Mouse (Mus musculus) CH12.LX (cell line): Measurements from ENCODE around the gene Efemp2. TPM values are rescaled to one million over a fixed set of nuclear protein-coding genes. Genes with fewer than 3 reads are reported as not detected.
A peak's percentile ranks its signal among the peaks of the same experiment; 100 is the strongest.

Experiments
- DNase-seq: peaks from one replicate; pipeline ENCODE4 v3.0.0-alpha.2; 2013; ENCODE audit errors: extremely low read depth
- H3K27ac ChIP-seq: 2 replicates; pipeline ENCODE4 v1.5.1; 2012; ENCODE audit warnings: low read depth, mild to moderate bottlenecking, control low read depth, moderate library complexity; ENCODE audit not compliant: insufficient read depth
- H3K27me3 ChIP-seq: replicated peaks from 2 replicates; pipeline ENCODE3; 2012; ENCODE audit warnings: inconsistent platforms
- H3K36me3 ChIP-seq, 2 experiments: replicated peaks in 1 of 2; 2 replicates each; pipeline versions ENCODE3 to v1.6.1; 2012; ENCODE audit warnings: inconsistent platforms in 1 of 2, low read length in 1 of 2, mild to moderate bottlenecking in 1 of 2, mixed read lengths in 1 of 2, moderate library complexity in 1 of 2; ENCODE audit not compliant: control insufficient read depth in 1 of 2, insufficient read depth in 1 of 2
- H3K4me1 ChIP-seq, 2 experiments: 2 replicates each; pipeline ENCODE4 v1.6.1; 2012; ENCODE audit warnings: inconsistent platforms in 1 of 2, moderate library complexity in 1 of 2; ENCODE audit not compliant: insufficient read depth in 2 of 2, control insufficient read depth in 1 of 2
- H3K4me2 ChIP-seq: 2 replicates; pipeline ENCODE4 v1.6.1; 2012; ENCODE audit warnings: low read depth, mild to moderate bottlenecking, control low read depth; ENCODE audit not compliant: poor library complexity, insufficient read depth, severe bottlenecking
- H3K4me3 ChIP-seq, 3 experiments: fragments of 150-350 bp in 1 of 3; sonication (generic) in 1 of 3; replicated peaks in 1 of 3; 2 replicates each; pipeline versions ENCODE3 to v1.5.1; 2011 to 2012; ENCODE audit warnings: low read depth in 2 of 3, low read length in 2 of 3, mild to moderate bottlenecking in 2 of 3, moderate library complexity in 2 of 3, control low read depth in 1 of 3, improper control_type of control experiment in 1 of 3, inconsistent platforms in 1 of 3, mixed read lengths in 1 of 3; ENCODE audit not compliant: poor library complexity in 1 of 3
- H3K79me2 ChIP-seq: replicated peaks from 2 replicates; pipeline ENCODE4 v1.6.1; 2012; ENCODE audit warnings: mild to moderate bottlenecking, moderate library complexity; ENCODE audit not compliant: control insufficient read depth, poor library complexity, insufficient read depth, severe bottlenecking; ENCODE audit errors: extremely low read depth
- H3K9ac ChIP-seq: 2 replicates; pipeline ENCODE4 v1.6.1; 2012; ENCODE audit warnings: low read depth, mild to moderate bottlenecking, control low read depth, moderate library complexity; ENCODE audit not compliant: insufficient read depth
- H3K9me3 ChIP-seq: replicated peaks from 2 replicates; pipeline ENCODE3; 2012; ENCODE audit warnings: low read length, inconsistent platforms, mixed read lengths
- CHD1 ChIP-seq: IDR thresholded peaks from 2 replicates; pipeline ENCODE4 v1.6.1; 2012; ENCODE audit warnings: low read depth, low read length, improper control_type of control experiment, inconsistent platforms
- CHD2 ChIP-seq: IDR thresholded peaks from 2 replicates; pipeline ENCODE4 v1.6.1; 2011; ENCODE audit warnings: low read length, improper control_type of control experiment
- EP300 ChIP-seq: IDR thresholded peaks from 2 replicates; pipeline ENCODE4 v1.6.1; 2011; ENCODE audit warnings: low read length, improper control_type of control experiment
- ETS1 ChIP-seq: conservative IDR thresholded peaks from 2 replicates; pipeline ENCODE4 v1.6.1; 2012; ENCODE audit warnings: low read depth, mild to moderate bottlenecking, inconsistent platforms, low read length, improper control_type of control experiment, moderate library complexity
- GABPA ChIP-seq: IDR thresholded peaks from 2 replicates; pipeline ENCODE4 v1.6.1; 2012; ENCODE audit warnings: low read depth, low read length, improper control_type of control experiment, inconsistent platforms; ENCODE audit not compliant: insufficient replicate concordance
- HCFC1 ChIP-seq: IDR thresholded peaks from 2 replicates; pipeline ENCODE4 v1.6.1; 2012; ENCODE audit warnings: low read depth, mild to moderate bottlenecking, inconsistent platforms, low read length, improper control_type of control experiment
- JUND ChIP-seq: conservative IDR thresholded peaks from 2 replicates; pipeline ENCODE4 v1.6.1; 2011; ENCODE audit warnings: low read depth, low read length, improper control_type of control experiment
- MAFK ChIP-seq: IDR thresholded peaks from 2 replicates; pipeline ENCODE4 v1.6.1; 2011; ENCODE audit warnings: low read length, improper control_type of control experiment; ENCODE audit not compliant: insufficient replicate concordance
- MEF2A ChIP-seq: IDR thresholded peaks from 2 replicates; pipeline ENCODE4 v1.6.1; 2014; ENCODE audit warnings: low read depth, mild to moderate bottlenecking, inconsistent platforms, low read length, improper control_type of control experiment, borderline replicate concordance
- MXI1 ChIP-seq: IDR thresholded peaks from 2 replicates; pipeline ENCODE4 v1.6.1; 2011; ENCODE audit warnings: mild to moderate bottlenecking, low read depth, low read length, improper control_type of control experiment
- MYC ChIP-seq: IDR thresholded peaks from 2 replicates; pipeline ENCODE4 v1.6.1; 2011; ENCODE audit warnings: low read depth, mild to moderate bottlenecking, improper control_type of control experiment, low read length
- NRF1 ChIP-seq: IDR thresholded peaks from 2 replicates; pipeline ENCODE4 v1.6.1; 2014; ENCODE audit warnings: low read depth, mild to moderate bottlenecking, inconsistent platforms, low read length, improper control_type of control experiment, moderate library complexity
- PAX5 ChIP-seq: IDR thresholded peaks from 2 replicates; pipeline ENCODE4 v1.6.1; 2012; ENCODE audit warnings: low read length, inconsistent platforms, mixed read lengths
- RCOR1 ChIP-seq: conservative IDR thresholded peaks from 2 replicates; pipeline ENCODE4 v1.6.1; 2012; ENCODE audit warnings: low read depth, mild to moderate bottlenecking, inconsistent platforms, low read length, improper control_type of control experiment
- SIN3A ChIP-seq: IDR thresholded peaks from 2 replicates; pipeline ENCODE4 v1.6.1; 2012; ENCODE audit warnings: low read length, improper control_type of control experiment, inconsistent platforms
- TCF12 ChIP-seq: IDR thresholded peaks from 2 replicates; pipeline ENCODE4 v1.6.1; 2014; ENCODE audit warnings: low read depth, mild to moderate bottlenecking, inconsistent platforms, low read length, improper control_type of control experiment
- ZC3H11A ChIP-seq: IDR thresholded peaks from 2 replicates; pipeline ENCODE4 v1.6.1; 2012; ENCODE audit warnings: low read depth, mild to moderate bottlenecking, inconsistent platforms, low read length, improper control_type of control experiment
- ZKSCAN1 ChIP-seq: IDR thresholded peaks from 2 replicates; pipeline ENCODE4 v1.6.1; 2012; ENCODE audit warnings: low read depth, inconsistent platforms, low read length, improper control_type of control experiment, borderline replicate concordance
- ZNF384 ChIP-seq: IDR thresholded peaks from 2 replicates; pipeline ENCODE4 v1.6.1; 2012; ENCODE audit warnings: low read depth, low read length, improper control_type of control experiment, inconsistent platforms
- dilution Hi-C: fragments of 300-500 bp; cut with MboI; formaldehyde crosslinking; loops from 2 replicates; pipeline ENCODE4 v1.14.3; 2020; ENCODE audit warnings: low sequenced_read_pairs; ENCODE audit not compliant: extremely low pct_unique_long_range_greater_than_20kb, extremely low pct_ligation_motif_present
- in situ Hi-C: fragments of 300-500 bp; cut with MboI; formaldehyde crosslinking; loops from 3 replicates; pipeline ENCODE4 v1.14.3; 2019; ENCODE audit warnings: low sequenced_read_pairs, low pct_ligation_motif_present, low pct_unique_long_range_greater_than_20kb, mixed read lengths
- polyA plus RNA-seq: library from polyadenylated mRNA; unstranded; fragments of >175 nt; gene quantifications from 2 replicates; pipeline ENCODE4 v1.2.1, GENCODE M21; 2012; ENCODE audit warnings: low read depth; ENCODE audit not compliant: insufficient read length
- total RNA-seq, 2 experiments: library from RNA; depleted of rRNA; stranded (reverse); fragments of 300-350 nt in 1 of 2; fragments of >200 nt in 1 of 2; gene quantifications; 2 replicates each; pipeline ENCODE4 v1.2.3; 2012 to 2014

Efemp2 gene
- total and polyA plus RNA-seq, 3 experiments, result 0.50 to 0.51 TPM; not detected in 1

DNA sequence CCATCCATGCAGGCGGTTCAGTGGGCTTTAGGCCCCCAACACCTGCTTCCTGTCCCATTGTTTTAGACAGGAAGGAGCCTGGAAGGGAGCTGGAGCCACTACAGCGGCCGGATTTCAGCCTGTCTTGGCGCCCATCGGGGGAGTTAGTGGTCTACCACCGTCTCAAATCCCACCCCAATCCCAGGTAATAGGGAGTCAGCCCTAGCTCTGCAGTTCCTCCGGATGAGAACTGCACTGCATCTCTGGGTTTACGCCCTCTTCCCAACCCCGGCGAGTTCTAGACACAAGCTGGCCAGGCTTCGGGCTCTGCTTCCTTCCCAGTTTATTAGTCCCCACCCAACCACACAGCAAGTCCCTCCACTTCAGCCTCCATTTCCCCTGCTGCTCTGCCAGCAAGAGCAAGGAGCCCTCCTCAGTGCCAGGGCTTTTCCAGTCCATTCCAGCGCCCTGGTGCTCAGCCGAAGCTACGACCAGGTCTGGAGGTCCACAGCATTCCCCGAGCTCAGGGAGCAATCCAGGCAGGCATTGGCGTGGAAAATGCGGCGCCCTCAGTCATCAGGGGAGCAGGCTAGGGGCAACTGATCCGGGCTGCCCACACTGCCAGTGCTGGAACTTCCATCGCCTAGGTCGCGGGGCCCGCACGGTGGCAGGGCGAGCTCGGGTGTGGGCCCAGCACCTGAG, 17.4 kb upstream of the Efemp2 start:
- Histone ChIP-seq H3K4me3 (peak overlapping the region; percentile 56 to 91 (median 77)), H3K9me3 (no peaks in the 10 kb centered on the region), H3K79me2 (peaks cover 12% of the 10 kb centered on the region), H3K9ac (peak overlapping the region; percentile 85), H3K27me3 (peaks cover 7% of the 10 kb centered on the region), H3K4me2 (peak overlapping the region; percentile 86), H3K36me3 (peaks cover 0 to 20% of the 10 kb centered on the region in 2 experiments), H3K4me1 (peaks cover 8 to 29% of the 10 kb centered on the region in 2 experiments; a peak in 3 of 4 replicates), H3K27ac (no peak overlapping the region)
- dilution Hi-C loops (no loop called here), in situ Hi-C loops (loop anchor here (5.0 kb wide), 1 partner anchor 36 kb away; the partner anchor contains the start of gene Cfl1)
- no peak for TF ChIP-seq ZC3H11A
- no peak for TF ChIP-seq ZKSCAN1
- TF ChIP-seq GABPA, result no peak
- no peak for TF ChIP-seq TCF12
- no peak for TF ChIP-seq RCOR1
- no peak for TF ChIP-seq CHD2
- no peak for TF ChIP-seq PAX5
- no peak for TF ChIP-seq ETS1
- TF ChIP-seq MAFK, result no peak
- no peak for TF ChIP-seq JUND
- no peak for TF ChIP-seq MXI1
- TF ChIP-seq NRF1, result no peak; the same call in 1 of the 2 replicates
- no peak for TF ChIP-seq ZNF384
- TF ChIP-seq MEF2A, result no peak
- TF ChIP-seq EP300, result no peak
- TF ChIP-seq CHD1, result no peak
- TF ChIP-seq SIN3A, result no peak
- no peak for TF ChIP-seq MYC
- TF ChIP-seq HCFC1, result no peak
- no peak for DNase-seq
